Mouse (Mus musculus) kidney, adult 18-20 months (tissue): Measurements from ENCODE around the gene Cela3b.
"Not testable (repeated sequence)": the region's sequence is repeated elsewhere in the genome, so short reads cannot be mapped to it uniquely, and the experiment has no call there.

ENCODE experiments used
- DNase-seq: peaks from one replicate; pipeline ENCODE4 v3.0.0; 2021

The Cela3b gene

DNA sequence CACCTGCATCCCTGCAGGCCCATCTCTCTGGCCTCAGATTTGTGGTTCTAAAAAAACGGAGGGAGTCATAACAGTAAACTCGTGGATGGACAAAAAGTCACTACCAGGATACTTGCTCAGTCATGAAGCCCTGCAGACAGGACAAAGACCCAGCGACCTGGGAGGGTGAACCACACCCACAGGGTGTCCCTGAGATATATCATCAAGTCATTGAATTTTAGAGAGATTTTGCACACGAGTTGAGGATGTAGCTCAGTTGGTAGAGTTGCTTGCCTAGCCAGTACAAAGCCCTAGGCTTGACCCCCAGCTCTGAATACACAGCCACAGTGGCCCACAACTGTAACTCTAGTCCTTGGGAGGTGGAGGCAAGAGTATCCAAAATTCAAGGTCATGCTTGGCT, 30.9 kb upstream of the Cela3b start:
- DNase-seq: no peak

DNA sequence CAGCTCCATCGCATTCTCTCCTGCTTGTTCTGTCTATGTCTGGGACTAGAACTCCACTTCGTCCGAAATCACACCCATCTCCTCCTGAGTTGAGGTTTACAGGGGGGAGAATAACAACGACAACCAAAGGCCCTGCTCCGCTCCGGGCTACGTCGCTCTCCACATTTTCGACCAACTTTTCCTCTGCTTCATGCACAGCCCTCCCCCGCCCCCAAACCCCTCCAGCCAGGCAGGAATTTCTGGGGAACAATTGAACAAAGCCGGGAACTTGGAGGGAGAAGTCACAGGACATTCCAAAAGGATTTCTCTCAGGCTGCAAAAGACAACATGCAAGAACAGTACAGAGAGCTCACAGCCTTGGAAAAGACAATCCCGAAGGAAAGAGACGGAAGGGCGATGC, 30.3 kb upstream of the Cela3b start:
- DNase-seq: no peak

DNA sequence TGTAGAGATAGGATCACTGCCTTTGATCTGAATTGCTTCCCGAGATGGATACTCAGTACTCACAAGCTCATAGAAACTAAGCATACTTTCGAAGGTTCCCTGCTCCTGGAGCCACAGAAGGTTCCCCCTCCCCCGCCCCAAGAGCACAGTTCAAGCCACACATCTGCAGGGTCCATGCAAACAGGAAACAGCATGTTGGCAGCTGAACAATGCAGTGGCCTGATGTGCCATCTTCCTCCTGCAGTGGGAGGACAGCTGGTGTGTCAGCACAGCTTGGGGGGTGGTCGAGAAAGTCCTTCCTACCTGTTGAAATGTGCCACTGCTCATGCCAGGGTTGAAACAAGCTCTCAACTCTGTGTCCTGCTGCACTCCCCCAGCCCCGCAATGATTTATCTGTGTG, 28.5 kb upstream of the Cela3b start:
- DNase-seq: no peak

DNA sequence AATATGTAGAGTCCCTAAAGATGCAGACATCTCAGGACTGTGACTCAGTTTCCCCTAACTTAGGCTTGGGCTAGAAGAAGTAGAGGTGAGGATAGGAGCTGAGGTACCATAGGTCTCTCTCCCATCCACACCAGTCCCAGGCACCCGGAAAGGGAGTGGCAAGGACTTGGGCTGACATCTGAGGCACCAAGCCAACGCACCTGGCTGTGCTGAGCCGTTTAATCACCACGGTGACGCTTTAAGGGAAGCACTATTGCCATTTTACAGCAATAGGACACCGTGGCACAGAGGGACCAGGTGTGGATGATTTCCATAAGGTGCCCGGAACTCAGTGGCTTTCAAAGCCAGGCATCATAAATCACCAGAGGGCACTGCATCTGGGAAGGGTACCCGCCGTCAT, 28.0 kb upstream of the Cela3b start:
- no peak for DNase-seq

DNA sequence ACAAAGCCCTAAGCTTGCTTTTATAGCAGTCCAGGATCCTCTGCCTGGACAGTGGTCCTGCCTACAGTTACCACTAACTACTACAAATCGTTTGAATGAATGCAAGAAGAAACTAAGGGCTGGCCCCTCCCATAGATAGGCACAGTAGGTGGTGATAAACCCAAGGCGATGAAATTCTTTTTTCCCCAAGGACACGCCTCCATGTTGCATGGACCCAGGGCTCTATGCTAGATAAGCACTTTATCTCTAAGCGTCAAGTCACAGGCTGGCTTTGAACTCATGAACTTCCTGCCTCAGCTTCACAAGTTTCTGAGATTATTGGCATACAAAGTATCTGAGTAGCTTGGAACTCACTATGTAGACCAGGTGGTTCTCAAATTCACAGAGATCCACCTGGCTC, 27.0 kb upstream of the Cela3b start:
- no peak for DNase-seq

DNA sequence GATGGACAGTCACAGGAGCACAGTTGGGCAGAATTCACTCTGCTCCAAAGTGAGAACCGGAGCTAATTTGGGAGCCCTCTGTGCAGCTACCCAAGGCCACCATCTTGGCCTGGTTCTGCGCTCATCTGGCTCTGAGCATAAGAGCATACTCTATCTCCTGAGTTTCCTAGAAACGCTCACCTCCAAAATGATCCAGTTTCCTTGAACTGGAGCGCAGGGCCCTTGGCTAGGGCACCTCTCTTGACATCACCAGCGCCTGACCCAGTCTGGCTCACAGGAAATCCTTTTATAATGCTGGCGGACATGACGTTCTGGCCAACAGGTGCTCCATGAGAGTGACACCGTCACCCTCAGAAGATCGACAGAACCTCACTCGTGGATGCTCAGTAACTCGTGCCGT, 26.2 kb upstream of the Cela3b start:
- no peak for DNase-seq

DNA sequence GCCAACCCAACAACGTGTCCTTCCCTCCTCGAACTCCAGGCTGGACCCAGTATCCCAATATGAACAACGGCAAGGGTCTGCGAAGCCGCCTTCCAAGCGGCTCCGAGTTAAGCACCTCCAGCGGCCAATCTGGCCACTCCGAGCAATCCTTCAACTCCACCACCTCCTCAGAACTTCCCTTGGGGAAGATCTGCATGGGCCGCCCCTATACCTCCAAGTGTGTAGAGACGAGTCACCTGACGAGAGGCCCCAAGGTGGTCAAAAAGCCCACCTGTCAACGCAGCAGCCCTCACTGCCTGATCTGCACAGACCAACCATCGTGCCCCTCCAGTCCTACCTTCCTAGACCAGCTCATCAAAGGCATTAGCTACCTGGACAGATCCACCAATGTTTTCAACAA, 24.2 kb upstream of the Cela3b start:
- no peak for DNase-seq

DNA sequence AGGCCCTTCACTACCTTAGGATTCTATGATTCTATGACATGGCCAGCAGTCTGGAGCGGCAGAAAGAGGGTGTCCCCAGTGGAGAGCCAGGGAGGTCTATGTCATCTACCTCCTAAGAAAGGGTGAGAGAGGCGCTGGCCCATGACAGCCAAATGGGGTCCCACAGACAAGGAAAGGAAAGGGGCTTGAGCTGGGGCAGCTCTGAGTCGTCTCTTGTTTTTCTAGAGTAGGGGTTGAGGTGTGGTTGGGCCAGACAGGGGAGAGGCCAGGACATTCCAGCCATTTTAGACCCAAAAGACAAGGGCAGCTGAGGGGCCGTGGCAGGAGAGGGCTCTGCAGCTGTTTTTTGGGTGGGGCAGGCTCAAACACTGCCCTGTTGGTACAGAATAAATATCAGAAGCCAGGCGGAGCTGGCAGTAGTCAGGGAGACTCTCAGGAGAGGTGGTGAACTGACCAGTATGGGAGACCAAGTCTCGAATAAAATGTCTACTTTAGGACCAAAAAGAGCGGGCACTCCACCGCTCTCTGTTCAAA, 23.0 kb upstream of the Cela3b start, which contains the start of gene 1700013G24Rik:
Gene 1700013G24Rik (plus strand): TSS at position 51 of the 534 bp plus-strand sequence.
- DNase-seq: no peak

DNA sequence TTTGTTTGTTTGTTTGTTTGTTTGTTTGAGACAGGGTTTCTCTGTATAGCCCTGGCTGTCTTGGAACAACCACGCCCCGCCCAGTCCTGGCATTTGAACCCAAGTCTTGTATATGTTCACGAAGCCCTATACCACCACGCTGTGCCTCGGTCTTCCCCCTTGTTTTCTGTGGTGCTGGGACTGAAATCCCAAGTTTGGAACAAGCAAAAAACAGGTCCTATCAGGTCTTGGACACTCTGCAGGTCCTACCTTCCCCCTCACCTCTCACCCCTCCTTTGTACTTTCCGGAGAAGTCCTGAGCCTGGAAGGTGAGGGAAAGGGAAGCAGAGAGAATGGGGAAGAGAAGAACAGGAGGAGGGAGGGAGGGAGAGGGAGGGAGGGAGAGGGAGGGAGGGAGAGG, 21.9 kb upstream of the Cela3b start:
- no peak for DNase-seq

DNA sequence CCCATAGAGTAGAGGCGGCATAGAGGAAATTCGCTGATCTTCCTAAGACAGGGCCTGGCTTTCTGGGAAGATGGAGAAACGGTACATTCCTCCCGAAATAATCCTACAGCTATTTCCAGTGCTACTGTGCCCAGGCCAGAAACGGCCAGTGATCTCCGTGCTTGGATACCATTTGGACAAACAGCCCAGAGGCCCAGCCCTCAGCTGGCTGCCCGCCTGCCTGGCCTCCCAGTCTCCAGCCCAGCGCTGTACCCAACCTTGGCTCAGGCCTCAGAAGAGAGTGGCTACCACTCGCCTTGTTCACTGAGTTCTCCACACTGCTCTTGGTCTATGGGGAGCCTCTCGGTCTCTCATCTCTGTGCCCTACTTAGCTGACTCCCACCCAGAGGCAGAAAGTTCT, 19.4 kb upstream of the Cela3b start:
- no peak for DNase-seq

DNA sequence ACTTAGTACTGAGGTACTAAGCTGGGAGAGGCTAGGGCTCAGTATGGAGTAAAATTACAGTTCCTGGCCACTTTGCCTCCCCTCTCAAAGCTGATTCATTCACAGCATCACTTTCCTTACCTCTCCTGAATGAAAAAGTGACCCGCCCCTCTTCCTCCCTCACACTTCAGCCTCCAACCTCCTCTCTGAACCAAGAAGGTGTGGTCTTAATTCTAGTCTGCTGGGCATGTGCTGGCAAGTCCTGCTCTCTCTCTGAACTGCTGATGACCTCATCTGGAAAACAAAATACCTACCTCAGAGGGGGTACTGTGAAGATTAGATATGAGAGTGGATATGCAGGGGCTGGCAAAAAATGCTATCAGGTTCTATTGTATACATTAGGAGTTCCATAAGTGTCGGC, 18.8 kb upstream of the Cela3b start:
- DNase-seq: no peak

DNA sequence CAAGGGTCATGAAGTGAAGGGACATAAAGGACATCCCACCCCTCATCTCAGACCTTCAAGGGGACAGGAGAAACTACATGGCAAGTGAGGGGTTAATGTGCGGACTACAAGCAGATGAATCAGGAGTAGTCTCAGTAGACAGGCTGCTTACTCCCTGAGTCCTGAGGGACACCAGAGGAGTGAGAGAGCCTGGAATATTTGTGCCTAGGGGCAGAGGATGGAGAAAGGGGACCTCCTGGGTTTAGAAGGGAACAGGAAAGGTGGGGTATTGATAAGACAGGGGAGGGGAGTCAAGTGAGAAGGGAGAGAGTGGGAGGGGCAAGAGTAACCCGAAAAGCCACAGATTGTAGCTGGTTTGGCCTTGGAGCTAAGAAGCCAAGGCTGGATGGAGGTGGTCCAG, 18.3 kb upstream of the Cela3b start:
- DNase-seq: no peak

DNA sequence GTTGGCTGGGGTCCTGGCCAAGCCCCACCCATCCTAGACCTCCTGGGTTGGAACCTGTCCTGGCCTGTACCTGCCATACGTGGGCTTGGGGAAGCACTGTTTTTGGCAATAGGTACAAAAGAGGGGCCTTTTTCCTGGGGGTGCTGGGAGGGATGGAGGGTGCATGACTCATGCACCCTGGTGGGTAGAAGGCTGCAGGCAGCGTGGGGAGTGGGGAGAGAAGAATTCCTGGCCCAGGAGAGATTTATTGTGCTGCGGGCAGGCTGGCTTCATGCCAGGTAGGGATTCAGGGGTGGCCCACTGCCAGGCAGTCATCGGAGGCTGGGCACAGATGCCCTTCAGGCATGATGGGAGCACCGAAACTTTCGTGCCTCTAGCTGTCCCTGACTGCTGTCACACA, 17.9 kb upstream of the Cela3b start:
- no peak for DNase-seq

DNA sequence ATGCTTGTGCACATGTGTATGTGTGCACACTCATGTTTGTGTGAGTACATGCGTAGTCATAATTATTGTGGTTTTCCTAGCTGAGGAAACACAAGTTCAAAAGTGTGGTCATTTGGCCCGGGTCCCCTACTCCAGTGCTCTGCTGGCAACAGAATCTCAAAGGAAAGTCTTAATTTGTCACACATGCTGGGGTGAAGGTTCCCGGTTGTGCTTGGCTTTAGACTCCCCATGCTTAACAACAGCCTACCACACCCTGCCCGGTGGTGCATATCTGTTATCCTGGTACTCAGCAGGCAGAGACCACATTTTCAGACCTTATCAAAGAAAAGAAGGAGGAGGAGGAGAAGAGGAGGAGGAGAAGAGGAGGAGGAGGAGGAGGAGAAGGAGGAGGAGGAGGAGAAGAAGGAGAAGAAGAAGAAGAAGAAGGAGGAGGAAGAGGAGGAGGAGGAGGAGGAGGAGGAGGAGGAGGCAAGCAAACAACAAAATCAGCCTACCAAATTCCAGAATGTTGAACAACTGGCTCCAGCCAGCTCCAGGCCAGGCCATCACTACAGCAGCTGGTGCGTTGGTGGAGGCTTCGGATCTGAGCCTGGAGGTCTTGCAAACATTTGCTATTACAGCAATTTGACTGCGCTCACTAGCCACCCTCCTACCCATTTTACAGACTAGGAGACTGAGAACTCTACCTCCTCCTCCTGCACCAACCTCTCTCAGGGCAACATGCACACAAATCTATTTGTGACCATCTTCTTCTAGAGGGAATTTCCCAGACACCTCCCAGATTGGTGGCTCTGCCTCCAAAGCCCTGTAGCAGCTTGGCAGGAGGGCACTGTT, 17.2 kb upstream of the Cela3b start:
- DNase-seq: no peak

DNA sequence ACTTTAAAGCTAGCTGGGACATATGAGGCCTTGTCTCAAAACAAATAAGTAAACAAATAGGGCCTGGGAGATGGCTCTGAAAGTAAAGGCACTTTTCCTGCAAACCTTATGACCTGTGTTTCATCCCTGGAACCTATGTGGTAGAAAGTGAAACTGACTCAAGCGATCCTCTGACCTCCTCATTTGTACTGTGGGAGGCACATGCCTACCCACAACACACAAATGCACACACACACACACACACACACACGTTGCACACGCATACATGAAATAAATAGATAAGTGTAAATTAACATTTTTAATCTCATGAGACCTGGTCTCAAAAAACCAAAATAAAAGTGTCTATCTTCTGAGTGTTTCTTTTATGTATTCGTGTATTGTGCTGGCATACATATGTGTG, 15.5 kb upstream of the Cela3b start:
- no peak for DNase-seq

DNA sequence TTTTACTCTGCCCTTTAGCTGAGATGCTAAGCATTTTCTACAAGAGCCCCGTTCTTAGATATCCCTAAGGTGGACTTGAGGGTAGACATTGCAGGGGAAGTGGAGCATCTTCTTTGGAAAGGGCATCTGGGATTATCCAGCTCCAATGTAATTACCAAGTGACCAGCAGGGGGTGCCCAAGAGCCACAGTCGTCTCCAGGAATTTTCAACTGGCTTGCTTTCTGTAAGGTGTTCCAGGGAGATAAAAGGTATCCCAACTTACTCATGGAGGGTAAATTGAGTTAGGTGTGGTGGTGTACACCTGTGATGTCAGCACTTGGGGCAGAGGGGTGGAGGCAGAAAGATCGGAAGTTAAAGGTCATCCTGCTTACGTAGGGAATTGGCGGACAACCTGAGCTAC, 13.3 kb upstream of the Cela3b start:
- peak; percentile 83 for DNase-seq

DNA sequence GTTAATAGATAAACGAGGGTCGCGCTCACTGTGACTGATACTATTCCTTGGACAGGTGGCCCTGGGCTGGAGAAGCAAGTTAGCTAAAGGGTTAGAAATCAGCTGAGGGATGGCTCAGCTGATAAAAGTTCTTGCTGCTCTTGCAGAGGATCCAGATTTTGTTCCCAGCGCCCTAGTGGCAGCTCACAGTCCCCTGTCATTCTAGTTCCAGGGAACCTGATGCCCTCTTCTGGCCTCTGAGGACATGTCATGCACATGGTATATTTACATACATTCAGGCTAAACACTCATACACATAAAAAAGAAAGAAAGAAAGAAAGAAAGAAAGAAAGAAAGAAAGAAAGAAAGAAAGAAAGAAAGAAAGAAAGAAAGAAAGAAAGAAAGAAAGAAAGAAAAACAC, 11.0 kb upstream of the Cela3b start:
- no peak for DNase-seq

DNA sequence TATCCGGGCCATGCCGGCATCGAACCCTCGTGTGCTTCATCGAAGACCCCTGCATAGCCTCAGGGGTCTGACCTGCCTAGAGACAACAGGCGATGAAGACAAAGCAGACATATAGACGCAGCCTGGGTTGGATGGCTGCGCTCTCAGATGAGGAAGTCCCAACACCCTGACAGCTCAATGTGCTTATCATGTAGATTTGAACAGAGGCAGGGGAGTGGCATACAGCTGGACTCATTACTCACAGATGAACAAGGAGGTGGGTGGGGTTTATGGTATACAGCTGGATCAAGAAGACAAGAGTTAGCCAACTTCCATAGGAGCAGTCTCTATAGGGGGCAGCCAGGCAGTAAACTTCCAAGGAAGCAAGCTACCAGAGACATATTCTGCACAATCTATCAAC, 8.5 kb upstream of the Cela3b start:
- no peak for DNase-seq

DNA sequence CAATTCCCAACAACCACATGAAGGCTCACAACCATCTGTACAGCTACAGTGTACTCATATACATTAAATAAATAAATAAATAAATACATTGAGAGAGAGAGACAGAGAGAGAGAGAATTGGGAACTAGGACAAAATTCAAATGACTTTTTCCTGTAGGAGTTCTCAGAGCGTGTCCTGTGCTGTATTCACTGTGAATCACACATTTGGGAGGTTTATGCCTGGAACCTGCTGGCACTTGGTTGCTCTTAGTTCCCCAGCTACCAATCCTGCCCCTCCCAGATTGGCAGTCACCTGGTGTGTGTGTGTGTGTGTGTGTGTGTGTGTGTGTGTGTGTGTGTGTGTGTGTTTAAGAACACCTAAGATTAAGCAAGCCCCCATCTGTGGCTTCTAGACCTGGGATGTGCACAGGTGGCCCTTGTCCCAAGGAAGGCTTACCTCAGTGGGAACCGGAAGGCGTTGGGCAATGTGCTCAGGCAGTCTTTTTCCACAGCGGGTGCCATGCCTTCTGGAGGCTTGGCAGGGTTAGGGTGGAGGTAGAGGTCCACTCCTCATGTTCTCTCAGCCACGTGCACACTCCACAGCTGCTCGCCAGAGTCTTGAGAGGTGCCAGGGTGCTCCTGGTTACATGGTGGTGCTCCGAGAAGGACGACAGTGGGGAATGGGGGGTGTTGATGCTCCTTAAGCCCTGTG, 6.8 kb upstream of the Cela3b start:
- no peak for DNase-seq

DNA sequence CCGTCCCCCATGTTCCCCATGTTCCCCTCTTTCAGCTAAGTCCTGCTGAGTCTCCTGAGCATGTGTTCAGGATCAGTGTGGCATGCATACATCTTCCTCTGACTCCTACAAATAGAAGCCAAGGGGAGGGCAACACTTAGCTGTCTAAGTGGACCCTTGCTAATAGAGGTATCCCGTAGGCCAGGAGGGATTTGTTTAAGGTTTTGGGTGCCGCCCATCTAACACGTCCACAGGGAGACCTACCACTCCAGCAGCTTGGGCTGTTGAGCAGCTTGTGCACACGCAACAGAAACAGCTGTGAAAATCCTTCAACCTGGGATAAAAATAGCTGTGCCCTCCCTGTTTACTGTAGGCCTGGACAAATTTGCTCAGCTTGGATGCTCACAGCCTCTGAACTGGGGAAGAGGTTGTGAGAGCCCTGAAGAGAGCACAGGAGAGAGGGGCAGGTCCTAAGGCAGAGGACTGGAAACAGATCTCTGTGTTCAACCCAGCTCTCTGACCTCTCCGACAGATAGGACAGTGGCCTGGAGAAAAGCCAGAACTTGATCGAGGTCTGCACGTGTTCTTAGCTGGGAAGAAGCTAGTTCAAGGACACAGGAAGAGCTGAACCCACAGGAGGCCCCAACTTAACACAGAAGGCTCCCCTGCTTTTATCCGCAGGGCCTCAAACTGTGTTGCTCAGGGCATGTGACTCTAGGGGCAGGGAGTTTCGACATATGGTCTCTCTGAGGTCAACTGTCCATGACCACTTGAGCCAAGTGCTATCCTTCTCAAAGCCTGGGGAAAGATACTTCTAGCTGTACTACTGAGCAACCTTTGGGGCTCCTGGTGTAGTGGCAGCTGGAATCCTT, 2.6 kb upstream of the Cela3b start:
- not testable (repeated sequence) for DNase-seq

DNA sequence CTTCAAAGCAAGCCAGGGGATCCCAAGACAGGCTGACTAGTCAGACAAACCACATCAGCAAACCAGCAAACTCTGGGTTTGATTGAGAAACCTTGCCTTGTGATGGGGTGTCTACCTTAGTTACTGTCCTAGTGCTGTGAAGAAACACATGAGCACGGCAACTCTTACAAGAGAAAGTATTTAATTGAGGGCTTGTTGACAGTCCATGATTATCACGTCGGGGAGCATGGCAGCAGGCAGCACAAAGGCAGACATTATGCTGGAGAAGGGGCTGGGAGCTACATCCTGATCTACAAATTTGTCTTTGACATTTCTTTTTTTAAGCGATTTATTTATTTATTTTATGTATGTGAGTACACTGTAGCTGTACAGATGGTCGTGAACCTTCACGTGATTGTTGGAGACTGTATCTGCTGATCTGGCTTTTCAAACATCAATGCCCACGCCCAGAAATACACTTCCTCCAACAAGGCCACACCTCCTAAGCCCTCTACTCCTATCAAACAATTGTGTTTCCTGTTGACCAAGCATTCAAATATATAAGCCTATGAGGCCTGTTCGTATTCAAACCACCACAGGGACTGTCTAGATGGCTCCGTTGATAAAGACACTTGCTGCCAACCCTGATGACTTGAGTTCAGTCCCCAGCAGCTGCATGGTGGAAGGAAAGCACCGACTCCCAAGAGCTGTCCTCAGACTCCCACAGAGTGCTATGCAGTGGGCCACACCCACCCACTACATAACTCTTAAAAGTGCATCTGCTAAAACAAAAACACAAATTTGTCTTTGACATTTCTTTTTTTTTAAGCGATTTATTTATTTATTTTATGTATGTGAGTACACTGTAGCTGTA, 12.4 kb downstream of the Cela3b start:
- DNase-seq: no peak

DNA sequence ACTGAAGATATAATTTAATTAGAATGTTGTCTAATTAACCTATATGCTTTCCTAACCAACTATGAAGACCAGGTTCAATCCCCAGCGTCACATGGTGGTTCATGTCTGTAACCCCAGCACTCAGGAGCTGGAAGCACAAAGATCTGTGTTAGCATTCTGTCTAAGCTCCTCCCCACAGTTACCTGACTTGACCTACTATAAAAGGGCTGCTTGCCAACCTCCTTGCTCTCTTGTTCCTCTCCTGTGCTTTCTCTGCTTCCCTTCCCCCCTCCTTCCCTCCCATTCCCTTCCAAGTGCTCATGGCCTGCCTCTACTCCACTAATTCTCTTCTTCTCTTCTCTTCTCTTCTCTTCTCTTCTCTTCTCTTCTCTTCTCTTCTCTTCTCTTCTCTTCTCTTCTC, 15.4 kb downstream of the Cela3b start:
- peak; percentile 45 for DNase-seq
